Mouse (Mus musculus) adipocyte (in vitro differentiated cells): ENCODE measurements around the gene Alkbh6.

Source experiments
- DNase-seq: peaks from one replicate; pipeline ENCODE4 v3.0.0-alpha.2; 2016; ENCODE audit warnings: low spot score

Alkbh6 gene

GRCm38 (mm10) chr7:30295103-30295502 is 13.4 kb upstream of the Alkbh6 start:
- DNase-seq = peak; percentile 86

- DNase-seq = no peak
These were observed 11.7 kb upstream of the Alkbh6 start for GRCm38 (mm10) chr7:30296816-30297215.

- no peak for DNase-seq
These were observed 11.3 kb upstream of the Alkbh6 start for GRCm38 (mm10) chr7:30297266-30297665.

DNA sequence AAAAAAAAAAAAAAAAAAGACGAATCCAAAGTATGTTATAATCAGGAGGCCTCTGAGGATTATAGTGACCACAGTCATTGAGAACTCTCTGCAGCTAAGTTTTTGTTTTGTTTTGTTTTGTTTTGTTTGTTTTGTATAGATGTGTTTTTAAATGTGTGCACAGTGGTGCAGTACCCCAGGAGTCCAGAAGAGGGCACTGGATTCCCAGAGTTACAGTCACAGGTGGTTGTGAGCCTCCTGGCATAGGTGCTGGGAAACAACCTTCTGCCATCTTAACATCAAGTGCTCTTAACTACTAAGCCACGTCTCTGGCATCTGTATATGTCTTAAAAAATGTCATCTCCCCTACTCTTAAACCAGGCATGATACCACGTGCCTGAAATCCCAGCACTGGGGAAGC is 7.6 kb upstream of the Alkbh6 start:
- DNase-seq = peak; percentile 46

- DNase-seq = peak; percentile 59
These were observed 2.3 kb upstream of the Alkbh6 start for GRCm38 (mm10) chr7:30306083-30306779.

DNA sequence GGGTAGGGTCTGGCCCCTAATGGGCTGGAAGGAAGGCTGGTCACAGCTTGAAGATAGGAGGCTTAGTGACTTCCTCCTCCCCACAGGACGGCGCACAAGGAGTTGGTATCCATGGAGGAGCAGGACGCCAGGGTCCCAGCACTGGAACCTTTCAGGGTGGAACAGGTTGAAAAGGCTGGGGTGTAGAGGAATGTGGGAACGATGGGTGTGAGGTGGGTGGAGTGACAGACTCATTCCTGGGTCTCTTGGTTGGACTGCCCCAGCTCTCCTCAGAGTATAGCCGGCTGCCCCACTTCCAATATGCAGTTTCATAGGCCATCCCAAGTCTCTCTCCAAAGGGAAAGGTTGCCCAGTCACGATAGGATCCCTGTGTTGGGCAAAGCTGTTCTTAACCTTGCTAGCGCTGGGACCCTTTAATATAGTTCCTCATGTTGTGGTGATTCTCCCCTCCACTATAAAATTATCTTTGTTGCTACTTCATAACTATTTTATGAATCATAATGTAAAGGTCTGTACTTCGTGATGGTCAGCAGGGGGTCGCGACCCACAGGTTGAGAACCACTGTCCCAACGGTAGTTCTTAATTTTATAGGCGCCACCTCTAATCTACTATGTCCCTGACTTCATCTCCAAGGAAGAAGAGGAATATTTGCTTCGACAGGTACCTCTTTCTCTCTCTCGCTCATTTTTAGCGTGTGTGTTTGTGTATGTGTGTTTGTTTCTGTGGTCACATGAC is 1.0 kb downstream of the Alkbh6 start:
- no peak for DNase-seq

GRCm38 (mm10) chr7:30310136-30310535 is 1.6 kb downstream of the Alkbh6 start:
- no peak for DNase-seq

DNA sequence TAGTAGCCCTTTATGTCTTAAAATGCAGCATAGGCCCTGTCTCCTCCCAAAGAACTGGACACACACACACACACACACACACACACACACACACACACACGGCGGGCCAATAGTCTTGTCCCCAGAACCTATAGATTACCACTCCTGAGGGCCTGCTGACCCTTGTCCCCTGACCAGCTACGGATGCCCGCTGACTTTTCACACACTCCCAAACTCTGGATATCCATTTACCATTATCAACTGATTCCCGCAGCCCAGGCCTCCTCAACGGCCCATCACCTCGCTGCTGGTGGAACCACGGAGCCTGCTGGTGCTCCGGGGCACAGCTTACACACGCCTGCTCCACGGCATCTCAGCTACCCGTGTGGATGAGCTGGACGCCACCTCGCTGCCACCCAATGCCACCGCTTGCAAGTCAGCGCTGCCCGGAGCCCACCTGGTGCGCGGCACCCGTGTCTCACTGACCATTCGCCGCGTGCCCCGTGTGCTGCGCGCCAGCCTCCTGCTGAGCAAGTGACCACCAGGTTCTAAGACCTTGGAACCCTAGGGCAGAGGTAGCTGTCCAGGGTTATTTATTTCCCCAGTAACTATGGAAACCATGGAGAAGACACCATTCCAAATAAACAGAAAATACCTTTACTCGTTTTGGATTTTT is 5.3 kb downstream of the Alkbh6 start:
- no peak for DNase-seq

- DNase-seq = no peak
These were observed 6.2 kb downstream of the Alkbh6 start, which contains the start of gene Syne4 for GRCm38 (mm10) chr7:30314721-30315155. Gene Syne4 (plus strand): TSS chr7:30314807.

GRCm38 (mm10) chr7:30315559-30316529 is 7.3 kb downstream of the Alkbh6 start:
- DNase-seq = no peak

GRCm38 (mm10) chr7:30318142-30318541 is 9.6 kb downstream of the Alkbh6 start:
- no peak for DNase-seq

- no peak for DNase-seq
These were observed 12.4 kb downstream of the Alkbh6 start for GRCm38 (mm10) chr7:30320946-30321345.

DNA sequence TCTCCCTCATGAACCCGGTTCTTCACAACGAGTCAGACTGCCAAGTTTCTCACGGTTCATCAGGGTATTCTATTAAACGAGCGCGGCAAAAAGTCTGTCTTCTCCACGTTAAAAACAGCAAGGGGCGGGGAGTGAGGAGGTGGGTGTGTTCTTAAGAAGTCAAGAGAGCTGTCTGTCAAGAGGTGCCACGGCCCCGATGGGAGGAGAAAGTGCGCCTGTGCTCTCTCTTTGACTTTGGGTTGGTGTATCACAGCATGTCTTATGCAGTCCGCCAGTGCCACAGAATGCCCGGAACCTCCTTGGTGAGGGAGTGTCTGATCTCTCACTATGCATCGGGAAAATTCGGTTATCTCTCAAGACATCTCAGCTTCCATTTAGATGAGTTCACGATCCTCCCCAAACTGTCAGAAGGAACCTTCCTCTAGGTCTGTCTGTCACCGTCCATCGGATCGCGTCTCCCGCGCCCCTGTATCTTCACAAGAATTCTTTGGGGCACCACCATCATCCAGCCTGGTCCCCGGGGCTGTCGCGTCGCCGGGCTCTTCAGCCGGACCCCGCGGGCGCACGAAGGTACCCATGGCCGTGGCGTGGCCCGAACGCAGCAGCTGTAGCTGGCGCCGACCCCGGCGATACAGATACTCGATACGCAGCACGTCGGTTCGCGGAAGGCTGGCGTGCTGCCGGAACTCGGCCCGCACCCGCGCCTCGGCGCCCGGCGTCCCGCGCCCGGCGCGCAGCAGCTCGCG is 13.2 kb downstream of the Alkbh6 start, which contains the start of gene E130208F15Rik:
Gene E130208F15Rik (plus strand): TSS at position 202 of the 746 bp plus-strand sequence.
- DNase-seq = peak; percentile 86

- peak; percentile 95 for DNase-seq
These were observed 13.8 kb downstream of the Alkbh6 start for GRCm38 (mm10) chr7:30322285-30322667.

DNA sequence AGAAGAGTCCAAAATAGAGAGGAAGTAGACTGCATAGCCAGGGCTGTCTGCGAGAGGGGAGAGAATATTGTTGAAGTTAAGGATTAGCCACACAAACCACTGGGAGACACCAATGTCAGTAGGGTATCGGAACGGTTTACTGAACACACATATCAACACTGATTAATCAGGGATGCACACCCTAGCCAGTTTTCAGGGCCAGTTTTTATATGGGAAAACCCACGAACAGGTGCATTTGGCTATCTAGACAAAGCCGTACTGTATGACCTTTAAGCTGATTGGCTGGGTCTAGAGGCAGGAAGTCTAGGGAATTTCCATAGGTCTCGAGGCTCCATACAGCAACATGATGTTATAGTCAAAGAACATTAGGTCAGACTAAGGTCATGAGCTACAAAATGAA is 14.3 kb downstream of the Alkbh6 start:
- DNase-seq = no peak

DNA sequence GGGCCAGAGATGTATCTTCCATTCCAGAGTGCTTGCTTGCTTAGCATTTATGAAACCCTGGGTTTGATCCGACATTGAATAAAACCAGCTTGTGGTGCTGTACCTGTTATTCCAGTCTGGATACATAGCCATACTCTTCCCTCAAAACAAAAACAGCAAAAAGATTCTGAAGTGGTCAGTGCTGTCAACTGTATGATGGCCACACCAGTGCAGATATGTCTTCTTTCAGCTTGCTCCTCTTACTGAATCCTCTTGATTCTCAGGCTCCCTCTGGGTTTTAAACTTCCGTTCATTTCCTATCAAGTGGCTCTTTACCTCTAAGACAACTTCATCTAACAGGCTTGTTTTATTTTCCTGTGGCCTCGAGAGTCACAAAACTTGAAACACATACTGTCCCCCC is 15.3 kb downstream of the Alkbh6 start, which contains the start of gene Sdhaf1:
Gene Sdhaf1 (minus strand): TSS at position 101 of the 400 bp plus-strand sequence.
- no peak for DNase-seq

DNA sequence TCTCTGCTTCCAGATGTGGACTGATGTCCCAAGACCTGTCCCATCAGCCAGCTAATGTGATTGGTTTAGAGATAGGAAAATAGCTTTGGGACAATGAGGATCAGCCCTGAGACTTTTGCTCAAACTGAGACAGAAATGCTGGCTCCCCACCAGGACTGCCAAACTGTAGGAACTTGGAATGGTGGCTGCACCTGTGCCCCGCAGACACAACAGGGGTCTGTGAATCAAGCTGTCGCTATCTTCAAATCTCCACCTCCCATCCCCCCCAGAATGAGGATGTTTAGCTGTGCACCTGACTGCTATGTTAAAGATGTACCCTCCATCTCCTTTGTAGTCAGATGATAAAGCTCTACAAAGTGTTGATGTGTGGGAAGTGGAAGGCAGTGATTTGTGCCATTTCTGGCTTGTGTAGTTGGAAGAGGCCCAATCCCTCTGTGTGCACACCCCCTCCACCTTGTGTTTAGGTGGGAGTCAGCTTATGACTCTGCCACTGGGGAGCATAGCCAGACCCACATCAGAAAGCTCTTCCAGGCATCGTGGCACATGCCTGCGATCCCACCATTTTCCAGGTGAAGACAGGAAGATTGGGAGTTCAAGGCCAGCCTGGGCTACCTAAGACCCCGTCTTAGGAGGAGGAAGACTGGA is 15.9 kb downstream of the Alkbh6 start:
- DNase-seq = no peak

DNA sequence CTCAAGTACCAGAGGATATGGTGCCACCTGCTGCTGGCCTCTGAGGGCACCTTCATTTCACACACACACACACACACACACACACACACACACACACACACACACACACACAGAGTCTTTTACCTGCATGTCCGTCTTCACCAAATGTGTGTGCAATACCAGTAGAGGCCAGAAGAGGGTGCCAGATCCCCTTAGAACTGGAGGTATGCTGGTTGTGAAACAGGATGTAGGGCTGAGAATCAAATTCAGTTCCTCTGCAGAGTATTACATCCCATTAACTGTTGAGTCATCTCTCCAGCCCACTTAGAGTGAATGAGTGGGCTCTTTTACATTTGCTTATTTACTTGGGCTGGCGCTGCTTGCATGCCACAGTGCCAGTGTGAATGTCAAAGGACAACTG is 16.8 kb downstream of the Alkbh6 start:
- peak; percentile 25 for DNase-seq

DNA sequence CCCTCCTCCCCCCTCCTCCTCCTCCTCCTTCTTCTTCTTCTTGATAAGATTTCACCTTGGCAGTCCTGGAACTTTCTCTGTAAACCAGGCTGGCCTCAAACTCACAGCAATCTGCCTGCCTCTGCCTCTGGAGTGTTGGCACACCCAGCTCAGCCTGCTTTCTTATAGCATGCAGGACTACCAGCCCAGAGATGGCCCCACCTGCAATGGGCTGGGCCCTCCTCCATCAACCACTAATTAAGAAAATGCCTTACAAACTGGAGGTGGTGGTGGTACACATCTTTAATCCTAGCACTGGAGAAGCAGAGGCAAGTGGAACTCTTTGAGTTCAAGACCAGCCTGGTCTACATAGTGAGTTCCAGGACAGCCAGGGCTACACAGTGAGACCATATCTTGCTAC is 17.9 kb downstream of the Alkbh6 start:
- no peak for DNase-seq

DNA sequence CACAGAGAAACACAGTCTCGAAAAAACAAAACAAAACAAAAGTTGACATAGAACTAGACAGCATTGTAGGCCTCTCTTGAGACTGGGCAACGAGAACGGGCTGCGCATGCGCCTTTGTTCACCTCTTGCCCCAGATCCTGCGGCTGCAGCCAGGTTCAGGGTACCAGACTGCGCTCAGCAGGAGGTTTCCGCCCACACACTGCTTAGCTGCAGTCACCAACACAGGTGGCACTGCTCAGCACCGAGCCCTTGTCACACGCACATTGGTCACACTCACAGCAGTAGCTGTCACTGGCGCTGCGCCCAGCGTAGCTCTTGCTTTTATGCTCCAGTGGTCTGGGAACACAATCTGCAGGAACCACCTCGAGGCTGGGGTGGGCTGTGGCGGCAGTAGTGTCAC is 18.6 kb downstream of the Alkbh6 start:
- DNase-seq = no peak
